Mouse (Mus musculus) heart, postnatal 25 days (tissue): Measurements from ENCODE around the gene Snrpd3. TPM values are rescaled to one million over a fixed set of nuclear protein-coding genes. Genes with fewer than 3 reads are reported as not detected.

Source experiments
- total RNA-seq, 2 experiments: library from RNA; stranded (reverse); gene quantifications; 2 replicates each; pipeline ENCODE4 v1.2.3; 2021

The Snrpd3 gene
- total RNA-seq, 2 experiments from 2014 or later, result 65.8 to 72.0 TPM

Other genes with a start within 250 kb of the Snrpd3 start
- gene Adora2a, start 200.7 kb upstream of the Snrpd3 start, total RNA-seq, result 10 to 100 TPM in 1 of 2 experiments, 1 to 10 TPM in 1; 9.6 to 13.8 TPM
- under 1 TPM; 0.22 to 0.70 TPM for gene Upb1, start 116.4 kb upstream of the Snrpd3 start, total RNA-seq
- 10 to 100 TPM; 40.1 to 40.4 TPM for gene Gucd1, start 421 bp downstream of the Snrpd3 start, total RNA-seq
- gene Lrrc75b, start 42.8 kb downstream of the Snrpd3 start, total RNA-seq, result 1 to 10 TPM in 1 of 2 experiments, under 1 TPM in 1; 0.67 to 1.6 TPM
- not detected for gene Ggt1, start 44.1 kb downstream of the Snrpd3 start, total RNA-seq
- gene Ggt5, start 71.8 kb downstream of the Snrpd3 start, total RNA-seq, result 1 to 10 TPM; 5.3 to 6.9 TPM
- 1 to 10 TPM; 1.6 to 2.0 TPM for gene Susd2, start 126.5 kb downstream of the Snrpd3 start, total RNA-seq
- 10 to 100 TPM; 19.6 to 22.6 TPM for gene Cabin1, start 246.8 kb downstream of the Snrpd3 start, total RNA-seq